Mouse (Mus musculus) forebrain, embryonic 11.5 days (tissue): ENCODE measurements around the gene Zxdc. TPM values are rescaled to one million over a fixed set of nuclear protein-coding genes. Genes with fewer than 3 reads are reported as not detected.

Source experiments
- ATAC-seq: fragments of 200-750 bp; cut with Nextera tagmentation; replicated peaks from 2 replicates; pipeline ENCODE4 v1.8.0; 2017; ENCODE audit warnings: moderate TSS enrichment; ENCODE audit not compliant: low FRiP score
- DNase-seq: peaks from one replicate; pipeline ENCODE4 v3.0.0-alpha.2; 2017; ENCODE audit warnings: low spot score
- H3K27ac ChIP-seq: fragments of 300-500 bp; sonication (generic); 2 replicates; pipeline ENCODE4 v1.5.1; 2014; ENCODE audit warnings: low read depth, low read length
- H3K27me3 ChIP-seq: fragments of 300-500 bp; sonication (generic); 2 replicates; pipeline ENCODE4 v1.6.1; 2014; ENCODE audit warnings: mild to moderate bottlenecking, low read length, mixed read lengths; ENCODE audit not compliant: control insufficient read depth, insufficient read depth
- H3K36me3 ChIP-seq: fragments of 300-500 bp; sonication (generic); 2 replicates; pipeline ENCODE4 v1.6.1; 2014; ENCODE audit warnings: mild to moderate bottlenecking, low read length, moderate library complexity, mixed read lengths; ENCODE audit not compliant: control insufficient read depth, insufficient read depth
- H3K4me1 ChIP-seq: fragments of 300-500 bp; sonication (generic); replicated peaks from 2 replicates; pipeline ENCODE4 v1.6.1; 2014; ENCODE audit warnings: low read length, mixed read lengths; ENCODE audit not compliant: control insufficient read depth, insufficient read depth
- H3K4me2 ChIP-seq: fragments of 300-500 bp; sonication (generic); 2 replicates; pipeline ENCODE4 v1.6.1; 2014; ENCODE audit warnings: low read depth, mild to moderate bottlenecking, low read length, moderate library complexity, mixed read lengths; ENCODE audit not compliant: severe bottlenecking
- H3K4me3 ChIP-seq: fragments of 300-500 bp; sonication (generic); 2 replicates; pipeline ENCODE4 v1.5.1; 2014; ENCODE audit warnings: low read depth, low read length
- H3K9ac ChIP-seq: fragments of 300-500 bp; sonication (generic); 2 replicates; pipeline ENCODE4 v1.6.1; 2014; ENCODE audit warnings: low read length
- H3K9me3 ChIP-seq: fragments of 300-500 bp; sonication (generic); 2 replicates; pipeline ENCODE4 v1.6.1; 2016; ENCODE audit warnings: low read length, mixed read lengths; ENCODE audit not compliant: control insufficient read depth
- WGBS: fragments of 180-500 bp; shearing (Covaris S2); extraction: QIAGEN DNeasy Blood & Tissue Kit; methylation state at CpG from one replicate; pipeline ENCODE4 v1.1.7; 2014; 5-methylcytosine and 5-hydroxymethylcytosine counted together
- polyA plus RNA-seq: library from polyadenylated mRNA; unstranded; fragments of >200 nt; fragmentation: Nextera tagmentation; extraction: Ambion mirVana; gene quantifications from 2 replicates; pipeline ENCODE4 v1.2.1, GENCODE M21; 2014

Zxdc gene
- polyA plus RNA-seq, 1 experiment from 2014 or later, result 10.0 TPM

GRCm38 (mm10) chr6:90332561-90333425 is 36.5 kb upstream of the Zxdc start, which contains the start of gene Uroc1:
Gene Uroc1, plus strand, starts transcription at chr6:90333284.
- H3K36me3 ChIP-seq, result no peaks in the 10 kb centered on the region
- H3K9me3 ChIP-seq, result no peaks in the 10 kb centered on the region
- H3K4me2 ChIP-seq, result no peak within 1 kb of the TSS
- 87% methylated on average over 7 of the region's 7 CpGs for WGBS
- ATAC-seq (no peak), DNase-seq (no peak)
- no peaks in the 10 kb centered on the region for H3K4me1 ChIP-seq
- no peak within 1 kb of the TSS for H3K27ac ChIP-seq
- no peaks in the 10 kb centered on the region for H3K27me3 ChIP-seq
- no peak within 1 kb of the TSS for H3K4me3 ChIP-seq
- no peak within 1 kb of the TSS for H3K9ac ChIP-seq

- Histone ChIP-seq H3K4me2 (no peak overlapping the region), H3K36me3 (no peaks in the 10 kb centered on the region), H3K4me1 (no peaks in the 10 kb centered on the region), H3K4me3 (no peak overlapping the region), H3K9me3 (no peaks in the 10 kb centered on the region), H3K9ac (no peak overlapping the region), H3K27ac (no peak overlapping the region), H3K27me3 (no peaks in the 10 kb centered on the region)
- ATAC-seq, result no peak
- no peak for DNase-seq
- WGBS, result 77% methylated on average over 3 of the region's 3 CpGs
These were observed 35.0 kb upstream of the Zxdc start for GRCm38 (mm10) chr6:90334244-90334643.

- 69% methylated on average over 2 of the region's 2 CpGs for WGBS
- Histone ChIP-seq H3K9ac (no peak overlapping the region), H3K4me3 (no peak overlapping the region), H3K4me2 (no peak overlapping the region), H3K27ac (no peak overlapping the region), H3K36me3 (no peaks in the 10 kb centered on the region), H3K27me3 (no peaks in the 10 kb centered on the region), H3K4me1 (no peaks in the 10 kb centered on the region), H3K9me3 (no peaks in the 10 kb centered on the region)
- DNase-seq, result no peak
- ATAC-seq, result no peak
These were observed 26.9 kb upstream of the Zxdc start for GRCm38 (mm10) chr6:90342343-90342742.

GRCm38 (mm10) chr6:90347183-90347582 is 22.1 kb upstream of the Zxdc start:
- Histone ChIP-seq H3K9ac (no peak overlapping the region), H3K27me3 (no peaks in the 10 kb centered on the region), H3K27ac (no peak overlapping the region), H3K4me3 (no peak overlapping the region), H3K4me1 (no peaks in the 10 kb centered on the region), H3K9me3 (no peaks in the 10 kb centered on the region), H3K4me2 (no peak overlapping the region), H3K36me3 (no peaks in the 10 kb centered on the region)
- ATAC-seq, result no peak
- WGBS, result 86% methylated on average over 4 of the region's 4 CpGs
- DNase-seq, result no peak

- no peak for ATAC-seq
- H3K4me3 ChIP-seq, result no peak overlapping the region
- DNase-seq, result no peak
- WGBS, result 85% methylated on average over 4 of the region's 4 CpGs
- no peaks in the 10 kb centered on the region for H3K36me3 ChIP-seq
- no peak overlapping the region for H3K9ac ChIP-seq
- H3K27me3 ChIP-seq, result no peaks in the 10 kb centered on the region
- no peaks in the 10 kb centered on the region for H3K9me3 ChIP-seq
- H3K4me2 ChIP-seq, result no peak overlapping the region
- no peaks in the 10 kb centered on the region for H3K4me1 ChIP-seq
- no peak overlapping the region for H3K27ac ChIP-seq
These were observed 20.8 kb upstream of the Zxdc start for GRCm38 (mm10) chr6:90348500-90348899.

GRCm38 (mm10) chr6:90350011-90350410 is 19.3 kb upstream of the Zxdc start:
- Histone ChIP-seq H3K4me2 (no peak overlapping the region), H3K27me3 (no peaks in the 10 kb centered on the region), H3K9me3 (no peaks in the 10 kb centered on the region), H3K4me3 (no peak overlapping the region), H3K27ac (no peak overlapping the region), H3K9ac (no peak overlapping the region), H3K36me3 (no peaks in the 10 kb centered on the region), H3K4me1 (no peaks in the 10 kb centered on the region)
- DNase-seq, result no peak
- 67% methylated on average over 2 of the region's 2 CpGs for WGBS
- no peak for ATAC-seq

GRCm38 (mm10) chr6:90358142-90358541 is 11.2 kb upstream of the Zxdc start:
- Histone ChIP-seq H3K4me1 (no peaks in the 10 kb centered on the region), H3K9ac (no peak overlapping the region), H3K36me3 (no peaks in the 10 kb centered on the region), H3K4me3 (no peak overlapping the region), H3K4me2 (no peak overlapping the region), H3K9me3 (no peaks in the 10 kb centered on the region), H3K27me3 (no peaks in the 10 kb centered on the region), H3K27ac (no peak overlapping the region)
- whole genome bisulfite sequencing, result 71% methylated on average over 5 of the region's 5 CpGs
- no peak for DNase-seq
- no peak for ATAC-seq

GRCm38 (mm10) chr6:90359445-90359844 is 9.8 kb upstream of the Zxdc start:
- Histone ChIP-seq H3K27ac (no peak overlapping the region), H3K4me1 (no peaks in the 10 kb centered on the region), H3K4me2 (no peak overlapping the region), H3K9me3 (no peaks in the 10 kb centered on the region), H3K27me3 (no peaks in the 10 kb centered on the region), H3K36me3 (no peaks in the 10 kb centered on the region), H3K4me3 (no peak overlapping the region), H3K9ac (no peak overlapping the region)
- ATAC-seq (no peak), DNase-seq (no peak)
- 78% methylated on average over 2 of the region's 2 CpGs for WGBS
